In genomic region chr14:54996793-54997192, GRCm38 (mm10) we compare ENCODE assay signal across 12 mouse cellular contexts. TPM values are rescaled to one million over a fixed set of nuclear protein-coding genes. Genes with fewer than 3 reads are reported as not detected.
A peak's percentile ranks its signal among the peaks of the same experiment; 100 is the strongest.
DNase-seq lines count a peak whose midpoint lies in the region; ATAC-seq lines count a peak whose summit lies in the region.
"Had no signal": no experiment of that assay in that cellular context is flagged by ENCODE, and none has a peak within 500 bp of the region (broad histone marks: within the 10 kb centered on the region; RNA-seq: fewer than 3 reads in every experiment).

No protein-coding gene starts in this region.

- H3K9ac ChIP-seq in hindbrain, embryonic 12.5 days: no peak overlapping the region
- no peak overlapping the region for H3K9ac ChIP-seq in embryonic facial prominence, embryonic 14.5 days (ENCODE audit: low read depth, low read length)
- H3K9ac ChIP-seq in heart, embryonic 16.5 days (ENCODE audit: low read length): peak overlapping the region; percentile 93
- H3K9ac ChIP-seq in midbrain, embryonic 14.5 days (replicated peaks; ENCODE audit: low read length): 0 out of 2 replicates have a peak overlapping the region, but pooled peaks have one; percentile 17

- no peak for ATAC-seq in hindbrain, embryonic 12.5 days (ENCODE audit: low FRiP score)
- peak; percentile 71 for ATAC-seq in embryonic facial prominence, embryonic 14.5 days (ENCODE audit: low read depth)
- ATAC-seq in heart, embryonic 16.5 days (replicated peaks; ENCODE audit: extremely low read depth, insufficient read depth, low FRiP score): peak; percentile 74
- ATAC-seq in midbrain, embryonic 14.5 days (ENCODE audit: low FRiP score, low TSS enrichment): no peak
- ATAC-seq in granulocyte monocyte progenitor cell, adult 5-6 weeks (replicated peaks; ENCODE audit: poor library complexity, severe bottlenecking): no peak

- no peaks in the 10 kb centered on the region for H3K36me3 ChIP-seq in hindbrain, embryonic 10.5 days
- no peaks in the 10 kb centered on the region for H3K36me3 ChIP-seq in hindbrain, embryonic 12.5 days
- H3K36me3 ChIP-seq in embryonic facial prominence, embryonic 14.5 days (ENCODE audit: control insufficient read depth, insufficient read depth, low read length): no peaks in the 10 kb centered on the region
- peaks cover 3% of the 10 kb centered on the region for H3K36me3 ChIP-seq in heart, embryonic 16.5 days (ENCODE audit: control insufficient read depth, insufficient read depth)
- no peaks in the 10 kb centered on the region for H3K36me3 ChIP-seq in midbrain, embryonic 14.5 days (ENCODE audit: control insufficient read depth, insufficient read depth, low read length)

- peaks cover 43% of the 10 kb centered on the region for H3K4me1 ChIP-seq in hindbrain, embryonic 10.5 days (replicated peaks)
- peaks cover 28% of the 10 kb centered on the region for H3K4me1 ChIP-seq in hindbrain, embryonic 12.5 days
- peaks cover 6% of the 10 kb centered on the region; the same call in 1 of the 2 replicates for H3K4me1 ChIP-seq in embryonic facial prominence, embryonic 14.5 days (ENCODE audit: control insufficient read depth, insufficient read depth, low read length)
- peaks cover 30% of the 10 kb centered on the region for H3K4me1 ChIP-seq in heart, embryonic 16.5 days (ENCODE audit: control insufficient read depth, insufficient read depth, low read length)
- H3K4me1 ChIP-seq in midbrain, embryonic 14.5 days (ENCODE audit: control insufficient read depth, insufficient read depth, low read length): peaks cover 36% of the 10 kb centered on the region

- H3K9me3 ChIP-seq in hindbrain, embryonic 10.5 days: no peaks in the 10 kb centered on the region
- no peaks in the 10 kb centered on the region for H3K9me3 ChIP-seq in hindbrain, embryonic 12.5 days (replicated peaks)
- H3K9me3 ChIP-seq in embryonic facial prominence, embryonic 14.5 days (ENCODE audit: control insufficient read depth, low read length): no peaks in the 10 kb centered on the region
- H3K9me3 ChIP-seq in heart, embryonic 16.5 days (replicated peaks; ENCODE audit: control insufficient read depth, low read length): peaks cover 4% of the 10 kb centered on the region; the same call in 1 of the 2 replicates
- H3K9me3 ChIP-seq in midbrain, embryonic 14.5 days (ENCODE audit: control insufficient read depth, low read length): no peaks in the 10 kb centered on the region

- no peak overlapping the region for H3K4me2 ChIP-seq in hindbrain, embryonic 12.5 days (replicated peaks)
- H3K4me2 ChIP-seq in embryonic facial prominence, embryonic 14.5 days (ENCODE audit: low read depth, low read length): no peak overlapping the region
- peak overlapping the region; percentile 67 for H3K4me2 ChIP-seq in heart, embryonic 16.5 days (ENCODE audit: low read depth, low read length)
- 0 out of 2 replicates have a peak overlapping the region, but pooled peaks have one; percentile 6 for H3K4me2 ChIP-seq in midbrain, embryonic 14.5 days (ENCODE audit: low read length)

- no peak for DNase-seq in hindbrain, embryonic 10.5 days (ENCODE audit: low spot score)
- peak; percentile 72 for DNase-seq in embryonic facial prominence, embryonic 14.5 days (ENCODE audit: low spot score)
- no peak for DNase-seq in midbrain, embryonic 14.5 days
- DNase-seq in embryo, embryonic 10.5 days (ENCODE audit: low spot score): no peak
- DNase-seq: cerebellum, postnatal 10 days; kidney, adult 11 months; right cerebral cortex, postnatal 25 days had no signal

- H3K4me3 ChIP-seq in hindbrain, embryonic 10.5 days: no peak overlapping the region
- no peak overlapping the region for H3K4me3 ChIP-seq in hindbrain, embryonic 12.5 days
- H3K4me3 ChIP-seq in embryonic facial prominence, embryonic 14.5 days (ENCODE audit: low read depth, low read length): no peak overlapping the region
- H3K4me3 ChIP-seq in heart, embryonic 16.5 days (ENCODE audit: low read length): peak overlapping the region; percentile 36
- no peak overlapping the region for H3K4me3 ChIP-seq in midbrain, embryonic 14.5 days (replicated peaks; ENCODE audit: low read depth, low read length)
- H3K4me3 ChIP-seq: left cerebral cortex, adult 2 months had no signal

- WGBS in hindbrain, embryonic 10.5 days: 41% methylated on average over 9 of the region's 9 CpGs
- WGBS in hindbrain, embryonic 12.5 days: 34% methylated on average over 9 of the region's 9 CpGs
- 49% methylated on average over 9 of the region's 9 CpGs for WGBS in embryonic facial prominence, embryonic 14.5 days
- WGBS in heart, embryonic 16.5 days: 33% methylated on average over 9 of the region's 9 CpGs
- WGBS in midbrain, embryonic 14.5 days: 33% methylated on average over 9 of the region's 9 CpGs

- H3K27me3 ChIP-seq in hindbrain, embryonic 10.5 days (ENCODE audit: insufficient read depth, poor library complexity, severe bottlenecking): peaks cover 4% of the 10 kb centered on the region; the same call in 1 of the 2 replicates
- H3K27me3 ChIP-seq in hindbrain, embryonic 12.5 days: no peaks in the 10 kb centered on the region
- H3K27me3 ChIP-seq in embryonic facial prominence, embryonic 14.5 days (replicated peaks; ENCODE audit: control insufficient read depth, insufficient read depth, low read length): no peaks in the 10 kb centered on the region
- H3K27me3 ChIP-seq in heart, embryonic 16.5 days (ENCODE audit: control insufficient read depth, insufficient read depth, low read length): no peaks in the 10 kb centered on the region
- H3K27me3 ChIP-seq in midbrain, embryonic 14.5 days (ENCODE audit: control insufficient read depth, insufficient read depth, low read length): no peaks in the 10 kb centered on the region

- peak overlapping the region; percentile 77 for H3K27ac ChIP-seq in hindbrain, embryonic 10.5 days
- no peak overlapping the region for H3K27ac ChIP-seq in hindbrain, embryonic 12.5 days
- peak overlapping the region; percentile 63 for H3K27ac ChIP-seq in embryonic facial prominence, embryonic 14.5 days (replicated peaks; ENCODE audit: low read depth, low read length)
- H3K27ac ChIP-seq in heart, embryonic 16.5 days (ENCODE audit: low read length): peak overlapping the region; percentile 100
- H3K27ac ChIP-seq in midbrain, embryonic 14.5 days (replicated peaks; ENCODE audit: low read depth, low read length): peak overlapping the region; percentile 20; the same call in 1 of the 2 replicates
- H3K27ac ChIP-seq: left cerebral cortex, adult 2 months had no signal

RNA-seq across cellular contexts. Expression of gene Myh7, which starts 2.4 kb away (rescaled TPM):
- polyA plus RNA-seq in hindbrain, embryonic 10.5 days (2016; fragmentation: Nextera tagmentation; extraction: Ambion mirVana): 0.16 and 4.6 TPM in 2 replicates
- 4.9 and 9.1 TPM in 2 replicates for polyA plus RNA-seq in hindbrain, embryonic 12.5 days (2016; fragmentation: Nextera tagmentation; extraction: Ambion mirVana)
- polyA plus RNA-seq in embryonic facial prominence, embryonic 14.5 days (2014; fragmentation: Nextera tagmentation; extraction: Ambion mirVana): 92.5 and 103 TPM in 2 replicates
- 6,075 and 6,619 TPM in 2 replicates for polyA plus RNA-seq in heart, embryonic 16.5 days (2015; fragmentation: Nextera tagmentation; extraction: Ambion mirVana)
- polyA plus RNA-seq in midbrain, embryonic 14.5 days (2014; fragmentation: Nextera tagmentation; extraction: Ambion mirVana): 5.4 and 7.7 TPM in 2 replicates
- total RNA-seq in granulocyte monocyte progenitor cell, adult 5-6 weeks (2014; fragmentation: Nextera tagmentation): not detected in 2 replicates
- total RNA-seq in granulocyte monocyte progenitor cell, adult 5-6 weeks (2017): not detected in 2 replicates

RNA-seq across cellular contexts. Expression of gene Ngdn, which starts 18.5 kb away (rescaled TPM):
- 73.5 and 85.9 TPM in 2 replicates for polyA plus RNA-seq in hindbrain, embryonic 10.5 days (2016; fragmentation: Nextera tagmentation; extraction: Ambion mirVana)
- polyA plus RNA-seq in hindbrain, embryonic 12.5 days (2016; fragmentation: Nextera tagmentation; extraction: Ambion mirVana): 63.2 and 63.4 TPM in 2 replicates
- 70.1 and 71.6 TPM in 2 replicates for polyA plus RNA-seq in embryonic facial prominence, embryonic 14.5 days (2014; fragmentation: Nextera tagmentation; extraction: Ambion mirVana)
- polyA plus RNA-seq in heart, embryonic 16.5 days (2015; fragmentation: Nextera tagmentation; extraction: Ambion mirVana): 63.3 and 68.1 TPM in 2 replicates
- 51.7 and 54.3 TPM in 2 replicates for polyA plus RNA-seq in midbrain, embryonic 14.5 days (2014; fragmentation: Nextera tagmentation; extraction: Ambion mirVana)
- 50.2 and 65.5 TPM in 2 replicates for total RNA-seq in granulocyte monocyte progenitor cell, adult 5-6 weeks (2014; fragmentation: Nextera tagmentation)
- 62.7 and 75.3 TPM in 2 replicates for total RNA-seq in granulocyte monocyte progenitor cell, adult 5-6 weeks (2017)

RNA-seq across cellular contexts. Expression of gene Gm17428, which starts 20.1 kb away (rescaled TPM):
- not detected in 2 replicates for polyA plus RNA-seq in hindbrain, embryonic 10.5 days (2016; fragmentation: Nextera tagmentation; extraction: Ambion mirVana)
- not detected in 2 replicates for polyA plus RNA-seq in hindbrain, embryonic 12.5 days (2016; fragmentation: Nextera tagmentation; extraction: Ambion mirVana)
- not detected in 2 replicates for polyA plus RNA-seq in embryonic facial prominence, embryonic 14.5 days (2014; fragmentation: Nextera tagmentation; extraction: Ambion mirVana)
- not detected in 2 replicates for polyA plus RNA-seq in heart, embryonic 16.5 days (2015; fragmentation: Nextera tagmentation; extraction: Ambion mirVana)
- not detected in 2 replicates for polyA plus RNA-seq in midbrain, embryonic 14.5 days (2014; fragmentation: Nextera tagmentation; extraction: Ambion mirVana)
- not detected in 2 replicates for total RNA-seq in granulocyte monocyte progenitor cell, adult 5-6 weeks (2014; fragmentation: Nextera tagmentation)
- not detected in 2 replicates for total RNA-seq in granulocyte monocyte progenitor cell, adult 5-6 weeks (2017)
- total RNA-seq: left cerebral cortex, adult 2 months had no signal
- polyA plus RNA-seq: testis, adult 2 months had no signal

RNA-seq across cellular contexts. Expression of gene Myh6, which starts 30.1 kb away (rescaled TPM):
- 0.63 and 1.9 TPM in 2 replicates for polyA plus RNA-seq in hindbrain, embryonic 10.5 days (2016; fragmentation: Nextera tagmentation; extraction: Ambion mirVana)
- polyA plus RNA-seq in hindbrain, embryonic 12.5 days (2016; fragmentation: Nextera tagmentation; extraction: Ambion mirVana): 0.81 and 1.4 TPM in 2 replicates
- 8.6 and 10.3 TPM in 2 replicates for polyA plus RNA-seq in embryonic facial prominence, embryonic 14.5 days (2014; fragmentation: Nextera tagmentation; extraction: Ambion mirVana)
- 2,302 and 2,585 TPM in 2 replicates for polyA plus RNA-seq in heart, embryonic 16.5 days (2015; fragmentation: Nextera tagmentation; extraction: Ambion mirVana)
- polyA plus RNA-seq in midbrain, embryonic 14.5 days (2014; fragmentation: Nextera tagmentation; extraction: Ambion mirVana): 0.98 and 1.7 TPM in 2 replicates
- not detected in 2 replicates for total RNA-seq in granulocyte monocyte progenitor cell, adult 5-6 weeks (2014; fragmentation: Nextera tagmentation)
- not detected in 2 replicates for total RNA-seq in granulocyte monocyte progenitor cell, adult 5-6 weeks (2017)

Comparison
In these comparisons a context has a peak if more than half of its experiments do, and no peak if none do; other contexts are left out.
1. ATAC-seq: peak in embryonic facial prominence, embryonic 14.5 days (single experiment) and heart, embryonic 16.5 days (single experiment); none in hindbrain, embryonic 12.5 days (single experiment), midbrain, embryonic 14.5 days (single experiment) and granulocyte monocyte progenitor cell, adult 5-6 weeks (single experiment).
2. H3K4me2 ChIP-seq: peak in heart, embryonic 16.5 days (single experiment) and midbrain, embryonic 14.5 days (single experiment); none in hindbrain, embryonic 12.5 days (single experiment) and embryonic facial prominence, embryonic 14.5 days (single experiment).
3. H3K9ac ChIP-seq: peak in heart, embryonic 16.5 days (single experiment) and midbrain, embryonic 14.5 days (single experiment); none in hindbrain, embryonic 12.5 days (single experiment) and embryonic facial prominence, embryonic 14.5 days (single experiment).
4. RNA of gene Myh7, which starts 2.4 kb away (polyA plus RNA-seq): 6,075 to 6,619 TPM in heart, embryonic 16.5 days; 92.5 to 103 TPM in embryonic facial prominence, embryonic 14.5 days, 5.4 to 7.7 TPM in midbrain, embryonic 14.5 days, 4.9 to 9.1 TPM in hindbrain, embryonic 12.5 days and 0.16 to 4.6 TPM in hindbrain, embryonic 10.5 days; every median in the first group is over 10 times any median in the second.